1 mouse cellular context compared by ENCODE assay signal in the genomic region with DNA sequence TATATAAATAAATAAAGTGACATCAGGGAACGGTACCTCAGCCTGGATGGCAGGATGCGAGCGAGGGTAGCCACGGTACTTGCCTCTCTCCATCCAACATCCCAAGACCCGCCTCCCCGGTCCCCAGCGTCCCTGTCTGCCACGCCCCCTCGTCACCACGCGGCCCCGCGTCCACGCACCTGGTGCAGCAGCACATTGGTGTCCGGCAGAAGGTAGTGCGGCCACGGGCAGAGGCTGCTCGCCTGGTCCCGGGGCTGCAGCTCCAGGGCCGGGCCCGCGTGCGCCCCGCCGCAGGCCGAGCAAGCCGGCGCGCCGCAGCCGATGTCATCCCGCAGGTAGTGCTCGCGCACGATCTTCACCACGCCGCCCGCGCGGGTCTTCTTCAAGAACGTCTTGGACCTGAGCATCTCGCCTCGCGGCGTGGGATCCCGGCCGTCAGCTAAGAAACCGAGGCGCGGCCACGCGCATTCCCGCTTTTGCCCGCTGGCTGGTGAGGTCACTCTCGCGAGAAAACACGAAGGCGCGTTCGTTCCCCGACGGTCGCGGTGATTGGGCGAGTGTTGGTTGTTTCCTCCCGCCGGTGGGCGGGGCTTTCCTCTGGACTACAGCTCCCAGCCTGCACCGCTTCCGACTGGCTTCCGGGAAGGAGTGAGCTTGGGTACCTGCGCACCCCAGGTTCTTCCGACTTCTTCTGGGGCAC.
TF ChIP-seq lines count a peak whose summit lies in the region.

A gene (plus strand): TSS at position 158 of the 700 bp plus-strand sequence.
A gene (minus strand): TSS at position 504 of the 700 bp plus-strand sequence.

TF ChIP-seq in CH12.LX, 34 proteins besides CTCF, POLR2A, EP300 and RAD21 (continued from another document):
- TF ChIP-seq TBP (conservative IDR thresholded peaks at IDR 0.05; ENCODE audit: low read depth, low read length) (peak; percentile 68; the same call in 1 of the 2 replicates), MEF2A (IDR thresholded peaks at IDR 0.05; ENCODE audit: borderline replicate concordance, low read depth, low read length) (no peak), JUN (IDR thresholded peaks at IDR 0.05; ENCODE audit: insufficient read depth, low read depth, low read length) (no peak), ZKSCAN1 (IDR thresholded peaks at IDR 0.05; ENCODE audit: borderline replicate concordance, low read depth, low read length) (no peak), IRF4 (IDR thresholded peaks at IDR 0.05; ENCODE audit: low read depth, low read length) (peak; percentile 55; the same call in 1 of the 2 replicates), JUND (conservative IDR thresholded peaks at IDR 0.05; ENCODE audit: low read depth, low read length) (no peak), MXI1 (IDR thresholded peaks at IDR 0.05; ENCODE audit: low read depth, low read length) (peak; percentile 96), ETS1 (conservative IDR thresholded peaks at IDR 0.05; ENCODE audit: low read depth, low read length) (no peak), BHLHE40 (IDR thresholded peaks at IDR 0.05; ENCODE audit: low read depth, low read length) (no peak), POLR2AphosphoS2 (IDR thresholded peaks at IDR 0.05; ENCODE audit: low read depth, low read length) (peak; percentile 82; the same call in 1 of the 2 replicates), NELFE (IDR thresholded peaks at IDR 0.05; ENCODE audit: low read depth, low read length) (peak; percentile 88), ZMIZ1 (IDR thresholded peaks at IDR 0.05; ENCODE audit: low read depth, low read length) (peak; percentile 88), RCOR1 (conservative IDR thresholded peaks at IDR 0.05; ENCODE audit: low read depth, low read length) (no peak), KAT2A (IDR thresholded peaks at IDR 0.05; ENCODE audit: insufficient replicate concordance, low read length) (peak; percentile 98), MAFK (IDR thresholded peaks at IDR 0.05; ENCODE audit: insufficient replicate concordance, low read length) (no peak), SMC3 (IDR thresholded peaks at IDR 0.05; ENCODE audit: low read depth, low read length) (no peak), HCFC1 (IDR thresholded peaks at IDR 0.05; ENCODE audit: low read depth, low read length) (peak; percentile 93), USF1 (IDR thresholded peaks at IDR 0.05; ENCODE audit: low read depth, low read length) (no peak), MAZ (IDR thresholded peaks at IDR 0.05; ENCODE audit: low read depth, low read length) (peak; percentile 58; the same call in 1 of the 2 replicates), PAX5 (IDR thresholded peaks at IDR 0.05; ENCODE audit: low read length) (no peak), ZC3H11A (IDR thresholded peaks at IDR 0.05; ENCODE audit: low read depth, low read length) (no peak), ELF1 (IDR thresholded peaks at IDR 0.05; ENCODE audit: low read depth, low read length) (peak; percentile 97), MAX (IDR thresholded peaks at IDR 0.05; ENCODE audit: low read length) (peak; percentile 94), MYC (IDR thresholded peaks at IDR 0.05; ENCODE audit: low read depth, low read length) (peak; percentile 95), TCF12 (IDR thresholded peaks at IDR 0.05; ENCODE audit: low read depth, low read length) (peak; percentile 67), SIN3A (IDR thresholded peaks at IDR 0.05; ENCODE audit: low read length) (peak; percentile 90), E2F4 (IDR thresholded peaks at IDR 0.05; ENCODE audit: insufficient replicate concordance, low read depth, low read length) (peak; percentile 73; the same call in 1 of the 2 replicates)
